Mouse (Mus musculus): ENCODE results near the gene Laptm4a. TPM values are rescaled to one million over a fixed set of nuclear protein-coding genes. Genes with fewer than 3 reads are reported as not detected.

The Laptm4a gene
- polyA plus RNA-seq, 1 experiment from 2014 or later = 235 TPM

DNA sequence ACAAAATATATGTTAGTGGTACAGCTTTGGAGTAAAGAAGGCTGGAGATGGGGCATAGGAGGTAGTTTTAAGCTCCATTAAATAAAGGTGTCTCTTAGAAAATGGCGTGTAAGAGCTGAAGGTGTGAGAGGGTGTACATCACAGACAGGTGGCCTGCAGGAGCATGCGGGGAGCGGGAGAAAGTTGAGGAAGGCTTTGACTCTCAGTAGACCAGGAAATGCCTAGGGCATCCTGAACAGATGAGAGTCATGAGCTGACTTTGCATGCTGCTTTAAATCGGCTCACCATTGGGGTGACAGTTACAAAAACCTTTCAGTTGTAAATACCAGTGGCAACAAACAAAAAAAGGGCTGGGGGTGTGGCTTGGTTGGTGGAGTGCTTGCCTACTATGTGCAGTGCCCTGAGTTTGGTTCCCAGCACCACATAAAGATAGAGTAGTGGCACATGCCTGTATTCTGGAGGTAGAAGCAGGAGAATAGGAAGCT, 19.7 kb downstream of the Laptm4a start:
- Histone ChIP-seq H3K27ac (replicated peaks) (no peak overlapping the region), H3K36me3 (peaks cover 35% of the 10 kb centered on the region), H3K4me2 (no peak overlapping the region), H3K4me1 (replicated peaks) (no peaks in the 10 kb centered on the region), H3K27me3 (no peaks in the 10 kb centered on the region), H3K9me3 (no peaks in the 10 kb centered on the region), H3K9ac (no peak overlapping the region), H3K4me3 (no peak overlapping the region)
- 72% methylated on average over 4 of the region's 4 CpGs for WGBS
- ATAC-seq (ENCODE audit: low read depth) = no peak

DNA sequence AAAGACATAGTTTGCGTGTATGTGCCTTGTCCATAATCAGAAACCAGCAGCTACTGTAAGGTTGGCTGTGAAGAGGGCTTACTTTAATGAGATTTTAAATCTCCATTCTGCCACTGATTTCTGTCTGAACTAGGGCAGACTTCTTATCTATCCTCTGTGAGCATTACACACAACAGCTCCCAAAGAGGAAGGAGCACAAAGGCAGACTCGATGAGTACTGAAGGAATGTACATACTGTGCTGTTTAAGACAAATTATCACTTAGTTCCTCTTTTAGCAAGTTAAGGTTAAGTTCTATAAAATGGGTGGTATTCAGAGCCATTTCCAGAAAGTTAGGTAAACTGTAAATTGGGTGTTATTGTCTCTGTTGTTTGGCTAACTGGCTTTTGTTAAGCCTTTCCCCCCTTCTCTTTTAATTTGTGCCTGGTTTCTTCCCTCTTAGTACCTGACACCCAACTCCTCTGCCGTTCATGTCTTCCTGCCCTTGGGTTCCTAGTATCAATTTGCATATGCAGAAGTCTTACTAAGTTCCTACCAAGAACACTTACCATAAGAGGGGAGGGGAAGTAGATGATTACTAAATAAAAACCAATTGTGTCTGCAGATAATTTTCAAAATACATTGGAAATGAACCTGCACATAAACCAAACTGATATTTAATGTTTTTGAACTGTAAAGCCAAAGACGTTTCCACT, 20.4 kb downstream of the Laptm4a start:
- Histone ChIP-seq H3K4me2 (no peak overlapping the region), H3K27me3 (peaks cover 6% of the 10 kb centered on the region; the same call in 1 of the 2 replicates), H3K27ac (replicated peaks) (no peak overlapping the region), H3K4me3 (no peak overlapping the region), H3K9me3 (no peaks in the 10 kb centered on the region), H3K9ac (no peak overlapping the region), H3K4me1 (replicated peaks) (no peaks in the 10 kb centered on the region), H3K36me3 (peaks cover 28% of the 10 kb centered on the region)
- WGBS = 70% methylated on average over 4 of the region's 4 CpGs
- no peak for ATAC-seq (ENCODE audit: low read depth)

DNA sequence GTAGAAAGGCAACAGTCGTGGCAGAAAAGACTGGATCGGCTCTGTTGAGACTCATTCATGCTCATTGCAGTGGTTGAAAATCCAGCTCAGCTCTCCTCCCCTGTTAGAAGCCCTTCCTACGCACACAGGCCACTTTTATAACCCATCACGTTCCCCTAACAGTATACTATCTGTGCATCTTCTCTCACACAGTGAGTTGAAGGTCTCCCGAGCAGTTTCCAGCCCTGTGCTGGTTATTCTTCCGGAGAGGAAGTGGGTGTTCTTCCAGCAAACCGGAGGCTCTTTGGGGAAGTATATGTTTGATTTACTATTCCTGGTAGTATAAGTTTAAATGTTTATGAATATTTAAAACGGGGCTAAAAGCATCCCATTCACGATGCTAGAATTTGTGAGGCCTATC, 25.7 kb downstream of the Laptm4a start:
- H3K9ac ChIP-seq = no peak overlapping the region
- ATAC-seq (ENCODE audit: low read depth) = no peak
- peak overlapping the region; percentile 47; the same call in 1 of the 2 replicates for H3K4me3 ChIP-seq
- no peaks in the 10 kb centered on the region for H3K36me3 ChIP-seq
- H3K27ac ChIP-seq (replicated peaks) = no peak overlapping the region
- 57% methylated on average over 9 of the region's 9 CpGs for WGBS
- peaks cover 20% of the 10 kb centered on the region for H3K27me3 ChIP-seq
- peaks cover 12% of the 10 kb centered on the region for H3K4me1 ChIP-seq (replicated peaks)
- peak overlapping the region; percentile 97 for H3K4me2 ChIP-seq
- no peaks in the 10 kb centered on the region for H3K9me3 ChIP-seq

DNA sequence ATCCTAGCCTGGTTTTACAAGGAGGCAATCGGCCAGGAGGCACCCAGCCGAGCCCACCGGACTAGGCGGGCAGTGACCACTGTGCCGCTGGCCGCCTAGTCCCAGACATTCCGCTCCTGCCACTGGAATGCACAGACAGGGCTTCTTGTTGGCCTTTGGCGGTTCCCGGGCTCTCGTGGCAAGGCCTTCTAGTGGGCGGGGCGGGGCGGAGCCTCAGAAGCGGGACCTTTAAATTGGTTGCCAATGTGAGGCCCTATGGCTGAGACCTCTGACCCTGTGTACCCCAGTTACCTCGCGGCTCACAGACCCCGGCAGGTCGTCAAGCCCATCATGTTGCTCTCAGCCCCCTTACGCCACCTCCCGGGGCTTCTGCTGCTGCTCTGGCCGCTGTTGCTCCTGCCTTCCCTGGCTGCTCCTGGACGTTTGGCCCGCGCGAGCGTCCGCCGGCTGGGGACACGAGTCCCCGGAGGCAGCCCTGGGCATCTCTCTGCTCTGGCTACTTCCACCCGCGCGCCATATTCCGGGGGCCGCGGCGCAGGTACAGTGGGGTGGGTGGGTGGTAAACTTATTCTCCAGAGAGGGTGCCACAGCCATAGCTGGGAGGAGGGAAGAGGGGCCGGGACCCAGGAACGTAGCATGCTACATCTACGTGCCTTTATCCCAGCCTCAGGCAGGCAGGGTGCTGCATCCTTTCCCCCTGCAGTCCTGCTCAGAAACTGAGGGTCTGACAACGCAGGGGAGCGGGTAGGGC, 26.4 kb downstream of the Laptm4a start, which contains the start of gene Matn3:
TSS of gene Matn3 (plus strand) at position 216 of the 751 bp plus-strand sequence.
- Histone ChIP-seq H3K4me1 (replicated peaks) (peaks cover 12% of the 10 kb centered on the region), H3K36me3 (no peaks in the 10 kb centered on the region), H3K27ac (replicated peaks) (no peak within 1 kb of the TSS), H3K9me3 (no peaks in the 10 kb centered on the region), H3K27me3 (peaks cover 20% of the 10 kb centered on the region), H3K4me3 (peak within 1 kb of the TSS; percentile 47), H3K9ac (peak within 1 kb of the TSS; percentile 74), H3K4me2 (peak within 1 kb of the TSS; percentile 97)
- under 1% methylated on average over 42 of the region's 42 CpGs for WGBS
- peak; percentile 80 for ATAC-seq (ENCODE audit: low read depth)

DNA sequence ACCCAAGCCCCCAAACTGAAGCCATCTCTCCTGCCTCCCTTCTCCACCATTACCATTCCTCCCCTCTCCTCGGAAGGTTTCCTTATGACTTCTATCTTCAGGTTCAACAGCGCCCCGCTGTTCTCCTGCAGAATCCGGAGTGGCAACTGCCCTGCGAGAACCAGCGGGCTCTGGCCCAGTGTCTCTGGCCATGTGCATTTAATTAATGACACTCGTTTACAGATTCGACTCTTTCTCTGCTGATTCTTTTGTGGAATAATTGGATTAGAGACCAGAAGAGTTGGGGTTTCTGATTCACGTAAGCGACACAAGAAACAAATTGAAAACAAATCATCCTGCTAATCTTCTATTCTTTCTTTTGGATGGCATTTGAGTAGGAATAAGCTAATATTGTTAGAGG, 31.7 kb downstream of the Laptm4a start:
- Histone ChIP-seq H3K4me3 (no peak overlapping the region), H3K4me2 (no peak overlapping the region), H3K9ac (no peak overlapping the region), H3K4me1 (replicated peaks) (peaks cover 4% of the 10 kb centered on the region), H3K9me3 (no peaks in the 10 kb centered on the region), H3K27me3 (peaks cover 10% of the 10 kb centered on the region; the same call in 1 of the 2 replicates), H3K27ac (replicated peaks) (no peak overlapping the region), H3K36me3 (no peaks in the 10 kb centered on the region)
- WGBS = 79% methylated on average over 10 of the region's 10 CpGs
- no peak for ATAC-seq (ENCODE audit: low read depth)

DNA sequence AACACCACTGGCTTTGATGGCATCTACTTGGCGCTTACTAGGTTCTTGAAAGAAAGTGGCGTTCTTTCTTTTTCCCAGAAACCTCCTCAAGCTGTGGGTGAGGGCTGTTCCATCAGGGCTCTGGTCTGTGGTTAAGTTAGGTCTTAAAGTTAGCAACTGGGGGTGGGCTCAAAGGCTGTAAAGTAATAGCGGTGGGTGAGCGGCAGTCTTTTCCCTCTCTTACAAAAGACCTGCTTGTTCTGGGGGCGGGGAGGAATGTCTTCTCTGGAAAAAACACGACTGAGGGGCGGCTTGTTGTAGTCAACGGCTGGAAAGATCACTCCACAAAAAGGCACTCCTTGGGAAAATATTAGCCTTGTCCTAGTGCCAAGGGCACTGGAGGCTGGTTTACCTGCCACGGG, 32.7 kb downstream of the Laptm4a start:
- no peaks in the 10 kb centered on the region for H3K36me3 ChIP-seq
- no peak overlapping the region for H3K4me3 ChIP-seq
- H3K9me3 ChIP-seq = no peaks in the 10 kb centered on the region
- H3K4me1 ChIP-seq (replicated peaks) = no peaks in the 10 kb centered on the region
- H3K27ac ChIP-seq (replicated peaks) = no peak overlapping the region
- H3K4me2 ChIP-seq = no peak overlapping the region
- H3K27me3 ChIP-seq = peaks cover 4% of the 10 kb centered on the region; the same call in 1 of the 2 replicates
- no peak for ATAC-seq (ENCODE audit: low read depth)
- 17% methylated on average over 9 of the region's 9 CpGs for WGBS
- no peak overlapping the region for H3K9ac ChIP-seq

DNA sequence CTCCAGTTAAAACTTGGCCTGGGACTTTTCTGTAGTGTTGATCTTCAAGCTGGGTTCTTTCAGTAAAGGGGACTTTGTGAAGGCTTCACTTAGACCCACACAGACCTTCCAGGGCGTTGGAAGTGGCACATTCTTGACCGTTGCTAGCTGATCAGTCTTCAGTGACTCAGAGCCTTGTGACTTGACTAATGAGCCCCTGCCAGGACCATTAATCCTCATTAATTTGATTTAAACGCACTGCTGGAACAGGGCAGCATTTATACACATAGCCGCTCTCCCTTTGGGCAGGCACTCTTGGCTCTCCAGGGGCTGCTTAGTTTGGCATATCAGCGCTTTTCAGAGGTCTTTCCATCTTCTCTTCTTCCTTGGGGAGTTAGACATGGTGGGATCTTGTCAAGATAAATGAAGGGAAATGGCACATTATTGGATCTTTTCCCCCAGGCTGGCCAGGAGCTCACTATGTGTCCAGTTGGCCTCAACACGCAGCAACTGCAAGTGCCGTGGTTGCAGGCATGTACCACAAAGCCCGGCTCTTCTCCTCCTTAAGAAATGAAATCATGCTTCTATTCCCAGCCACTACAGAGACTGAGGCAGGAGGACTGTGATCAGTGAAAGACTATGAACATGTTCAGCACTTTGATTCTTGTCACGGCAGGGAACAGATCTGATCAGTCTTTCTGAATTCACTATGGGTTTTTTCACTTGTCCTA, 40.3 kb downstream of the Laptm4a start:
- no peak overlapping the region for H3K4me2 ChIP-seq
- peaks cover 16% of the 10 kb centered on the region for H3K4me1 ChIP-seq (replicated peaks)
- no peak overlapping the region for H3K9ac ChIP-seq
- WGBS = 43% methylated on average over 9 of the region's 9 CpGs
- H3K27ac ChIP-seq (replicated peaks) = 0 out of 2 replicates have a peak overlapping the region, but pooled peaks have one; percentile 28
- no peak overlapping the region for H3K4me3 ChIP-seq
- ATAC-seq (ENCODE audit: low read depth) = peak; percentile 50; the same call in 1 of the 2 replicates
- no peaks in the 10 kb centered on the region for H3K27me3 ChIP-seq
- H3K36me3 ChIP-seq = no peaks in the 10 kb centered on the region
- H3K9me3 ChIP-seq = no peaks in the 10 kb centered on the region

DNA sequence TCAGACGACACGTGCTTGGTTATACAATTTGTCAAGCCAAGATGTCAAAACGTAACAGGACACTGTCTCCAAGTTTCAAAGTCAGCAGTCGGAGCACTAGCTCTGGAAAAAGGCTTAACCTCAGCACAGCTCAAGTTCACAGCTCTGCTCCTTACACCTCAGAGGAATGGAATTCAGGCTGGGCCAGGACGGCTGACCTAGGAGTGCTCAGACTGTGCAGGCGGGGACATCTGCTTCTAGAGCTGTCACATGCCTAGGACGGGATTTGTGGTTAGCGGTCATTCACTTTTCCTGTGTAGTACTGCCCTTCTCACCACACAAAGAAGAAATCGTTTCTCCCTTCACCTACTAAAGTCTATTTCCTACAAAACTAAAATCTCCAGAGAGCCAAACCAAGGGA, 48.4 kb downstream of the Laptm4a start:
- H3K27me3 ChIP-seq = no peaks in the 10 kb centered on the region
- no peak overlapping the region for H3K4me3 ChIP-seq
- WGBS = 45% methylated on average over 9 of the region's 9 CpGs
- no peak for ATAC-seq (ENCODE audit: low read depth)
- no peaks in the 10 kb centered on the region for H3K36me3 ChIP-seq
- no peak overlapping the region for H3K9ac ChIP-seq
- peaks cover 11% of the 10 kb centered on the region for H3K4me1 ChIP-seq (replicated peaks)
- no peak overlapping the region for H3K27ac ChIP-seq (replicated peaks)
- H3K4me2 ChIP-seq = no peak overlapping the region
- H3K9me3 ChIP-seq = no peaks in the 10 kb centered on the region

DNA sequence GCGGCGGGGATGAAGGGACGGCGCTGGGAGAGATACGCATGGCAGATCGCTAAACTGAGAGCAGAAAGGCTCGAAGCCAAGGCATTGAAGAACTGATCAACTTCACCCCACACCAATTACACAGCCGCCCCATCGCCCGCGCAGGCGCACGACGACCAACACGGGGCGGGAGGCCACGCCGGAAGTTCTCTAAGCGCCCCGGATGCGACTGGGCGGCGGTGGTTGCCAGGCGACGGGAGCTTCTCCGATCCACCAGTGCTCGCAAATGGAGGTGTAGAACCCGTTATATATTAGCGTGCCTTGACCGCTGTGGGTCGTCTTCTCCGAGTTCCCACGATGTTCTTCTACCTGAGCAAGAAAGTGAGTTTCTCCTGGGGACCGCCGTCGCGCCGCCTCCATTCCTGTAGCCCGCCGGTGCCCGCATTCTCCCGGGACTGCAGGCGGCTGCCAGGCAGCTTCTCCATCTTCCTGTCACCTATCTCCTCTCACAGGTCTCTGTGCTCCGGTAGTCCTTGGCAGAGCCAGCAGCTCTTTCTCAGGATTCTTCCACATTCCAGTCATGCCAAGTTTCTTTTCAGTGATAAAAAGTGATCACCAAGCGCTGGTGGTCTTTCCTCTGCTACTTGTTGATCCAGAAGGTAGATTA, 52.5 kb downstream of the Laptm4a start, which contains the start of gene Wdr35:
TSS of gene Wdr35 (plus strand) at position 73 of the 646 bp plus-strand sequence.
- Histone ChIP-seq H3K4me2 (peak within 1 kb of the TSS; percentile 79), H3K9ac (peak within 1 kb of the TSS; percentile 76), H3K4me3 (peak within 1 kb of the TSS; percentile 69), H3K9me3 (no peaks in the 10 kb centered on the region), H3K36me3 (peaks cover 5% of the 10 kb centered on the region; the same call in 1 of the 2 replicates), H3K27me3 (no peaks in the 10 kb centered on the region), H3K27ac (replicated peaks) (peak within 1 kb of the TSS; percentile 81), H3K4me1 (replicated peaks) (peaks cover 21% of the 10 kb centered on the region)
- peak; percentile 98 for ATAC-seq (ENCODE audit: low read depth)
- under 1% methylated on average over 45 of the region's 45 CpGs for WGBS

DNA sequence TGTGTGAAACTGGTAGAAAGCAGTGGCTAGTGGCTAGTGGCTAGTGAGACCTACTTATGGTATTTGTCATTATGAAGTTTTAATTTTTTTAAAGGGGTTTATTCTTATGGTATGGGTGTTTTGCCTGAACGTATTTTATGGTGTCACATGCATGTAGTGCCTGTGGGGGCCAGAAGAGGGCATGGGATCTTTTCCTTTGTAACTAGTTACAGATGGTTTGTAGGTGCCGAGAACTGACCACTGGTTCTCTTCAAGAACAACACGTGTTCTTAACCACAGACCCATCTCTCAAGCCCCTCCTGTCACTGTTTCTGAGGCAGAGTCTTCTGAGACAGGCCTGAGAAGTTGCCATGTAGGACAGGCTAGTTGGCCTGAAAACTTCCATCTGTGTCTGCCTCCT, 53.6 kb downstream of the Laptm4a start:
- H3K4me3 ChIP-seq = no peak overlapping the region
- WGBS = 89% methylated on average over 3 of the region's 3 CpGs
- no peak for ATAC-seq (ENCODE audit: low read depth)
- no peak overlapping the region for H3K9ac ChIP-seq
- no peak overlapping the region for H3K27ac ChIP-seq (replicated peaks)
- no peaks in the 10 kb centered on the region for H3K9me3 ChIP-seq
- no peaks in the 10 kb centered on the region for H3K27me3 ChIP-seq
- peaks cover 21% of the 10 kb centered on the region for H3K4me1 ChIP-seq (replicated peaks)
- H3K36me3 ChIP-seq = peaks cover 15% of the 10 kb centered on the region
- peak overlapping the region; percentile 79; the same call in 1 of the 2 replicates for H3K4me2 ChIP-seq
